Mouse (Mus musculus) adipocyte (in vitro differentiated cells): ENCODE measurements around the gene Thy1.

Experiments used
- DNase-seq: peaks from one replicate; pipeline ENCODE4 v3.0.0-alpha.2; 2016; ENCODE audit warnings: low spot score

Thy1 gene

DNA sequence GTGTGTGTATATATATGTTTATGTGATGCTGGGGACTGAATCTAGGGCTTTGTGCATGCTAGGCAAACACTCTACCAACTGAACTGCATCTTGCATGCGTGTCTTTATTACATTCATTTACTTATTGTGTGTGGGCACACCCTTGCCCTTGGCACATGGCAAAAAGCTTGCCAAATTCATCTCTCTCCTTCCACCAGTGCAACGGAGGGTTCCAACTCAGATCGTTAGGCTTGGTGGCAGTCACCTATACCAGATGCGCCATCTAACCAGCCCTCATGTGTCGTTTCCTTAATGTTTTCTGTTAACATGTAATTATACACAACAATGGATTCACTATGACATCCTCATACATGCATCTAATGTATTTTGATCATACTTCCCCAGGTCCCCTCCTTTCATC lies 39.1 kb downstream of the Thy1 start:
- no peak for DNase-seq

DNA sequence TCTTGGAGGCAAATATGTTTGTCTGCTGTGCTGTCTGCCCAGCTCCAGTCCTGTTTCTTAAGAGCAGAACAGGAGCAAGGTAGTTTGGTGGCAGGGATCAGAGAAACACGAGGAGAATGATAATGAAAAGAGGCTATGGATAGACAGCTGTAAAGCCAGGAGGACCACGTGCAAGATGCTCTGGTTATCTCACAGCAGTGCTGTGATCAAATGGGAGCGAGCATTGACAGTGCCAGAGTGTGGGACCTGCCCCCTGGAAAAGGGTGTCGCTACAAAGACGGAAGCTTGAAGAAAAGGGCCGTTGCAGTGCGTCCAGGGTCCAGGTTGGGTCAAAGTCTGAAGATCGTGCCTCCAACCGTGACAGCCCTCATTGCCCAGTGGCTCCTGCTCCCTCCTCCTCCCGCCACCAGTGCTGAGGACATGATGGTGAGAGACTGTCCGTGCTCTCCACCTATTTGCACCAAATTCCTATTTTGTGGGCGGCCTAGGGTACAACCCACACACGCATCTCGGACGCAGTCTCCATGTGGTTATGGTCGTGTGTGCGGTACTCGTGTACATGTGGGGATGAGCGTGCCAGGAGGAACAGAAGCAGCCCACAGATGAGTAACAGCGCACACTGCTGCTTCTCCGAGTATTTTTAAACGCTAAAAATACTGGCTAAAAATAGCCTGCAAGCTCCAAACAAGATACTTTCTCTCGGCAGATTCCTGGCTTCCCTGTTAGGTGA lies 40.4 kb downstream of the Thy1 start:
- no peak for DNase-seq

DNA sequence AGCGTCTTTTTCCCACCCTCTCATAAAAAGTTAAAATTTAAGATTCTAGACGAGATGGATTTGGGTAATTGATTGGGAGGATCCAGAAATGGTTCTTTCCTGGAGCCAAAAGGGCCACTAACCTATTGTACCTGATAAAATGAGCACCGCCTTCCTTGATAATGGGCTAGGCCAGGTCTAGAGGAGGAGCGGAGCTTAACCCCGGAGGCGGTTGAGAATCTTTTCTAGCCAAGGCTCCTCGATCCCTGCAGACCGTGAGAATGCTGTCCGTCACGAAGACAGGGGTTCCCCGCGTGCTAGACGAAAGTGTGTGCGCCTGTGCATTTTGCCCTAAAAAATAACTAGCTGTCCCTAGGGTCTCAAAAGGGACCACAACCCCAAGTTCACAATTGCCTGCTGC lies 41.1 kb downstream of the Thy1 start:
- no peak for DNase-seq

DNA sequence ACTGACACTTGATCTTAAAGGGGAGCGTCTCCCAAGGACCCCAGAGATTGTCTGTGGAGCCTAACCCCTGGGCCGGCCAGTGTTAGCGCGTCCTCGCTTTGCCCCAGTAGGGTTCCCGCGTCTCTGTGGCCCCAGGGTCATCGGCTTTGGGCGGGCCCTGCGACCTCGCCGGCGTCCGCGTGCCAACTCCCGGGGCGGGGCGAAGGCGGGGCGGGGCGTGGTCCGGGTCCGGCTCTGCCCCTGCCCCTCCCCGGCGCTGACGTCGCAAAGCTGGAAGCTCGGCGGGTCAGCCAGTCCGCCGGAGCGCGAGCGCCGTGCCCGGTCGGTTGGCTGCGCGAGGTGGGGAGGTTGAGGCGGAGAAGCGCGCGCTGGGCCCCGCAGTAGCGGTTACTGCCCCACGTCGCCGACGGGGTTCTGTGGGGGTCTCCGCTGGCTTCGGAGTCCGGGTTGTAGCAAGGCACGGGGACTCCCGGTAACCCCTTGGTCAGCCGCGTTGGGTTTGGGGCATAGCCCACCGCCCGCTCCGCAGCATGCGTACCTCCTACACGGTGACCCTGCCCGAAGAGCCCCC lies 41.6 kb downstream of the Thy1 start:
- DNase-seq, result no peak

DNA sequence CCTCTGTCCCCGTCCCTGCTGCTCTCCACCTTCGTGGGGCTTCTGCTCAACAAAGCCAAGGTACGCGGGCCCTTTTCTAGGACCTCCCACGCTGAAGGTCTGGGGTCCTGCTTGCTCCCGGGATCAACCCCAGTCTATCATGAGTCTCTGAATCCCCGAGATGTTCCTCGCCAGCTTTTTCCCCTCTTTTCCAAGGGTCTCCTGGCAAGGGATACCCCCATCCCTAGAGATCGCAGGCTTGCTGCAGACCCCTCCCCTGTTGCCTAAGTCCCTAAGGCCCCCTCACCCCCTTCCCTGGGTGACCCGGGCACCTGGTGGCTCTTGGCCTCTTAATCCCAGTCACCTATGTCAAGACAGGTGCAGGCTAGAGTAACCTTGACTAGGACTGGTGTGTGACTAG lies 42.1 kb downstream of the Thy1 start:
- no peak for DNase-seq

DNA sequence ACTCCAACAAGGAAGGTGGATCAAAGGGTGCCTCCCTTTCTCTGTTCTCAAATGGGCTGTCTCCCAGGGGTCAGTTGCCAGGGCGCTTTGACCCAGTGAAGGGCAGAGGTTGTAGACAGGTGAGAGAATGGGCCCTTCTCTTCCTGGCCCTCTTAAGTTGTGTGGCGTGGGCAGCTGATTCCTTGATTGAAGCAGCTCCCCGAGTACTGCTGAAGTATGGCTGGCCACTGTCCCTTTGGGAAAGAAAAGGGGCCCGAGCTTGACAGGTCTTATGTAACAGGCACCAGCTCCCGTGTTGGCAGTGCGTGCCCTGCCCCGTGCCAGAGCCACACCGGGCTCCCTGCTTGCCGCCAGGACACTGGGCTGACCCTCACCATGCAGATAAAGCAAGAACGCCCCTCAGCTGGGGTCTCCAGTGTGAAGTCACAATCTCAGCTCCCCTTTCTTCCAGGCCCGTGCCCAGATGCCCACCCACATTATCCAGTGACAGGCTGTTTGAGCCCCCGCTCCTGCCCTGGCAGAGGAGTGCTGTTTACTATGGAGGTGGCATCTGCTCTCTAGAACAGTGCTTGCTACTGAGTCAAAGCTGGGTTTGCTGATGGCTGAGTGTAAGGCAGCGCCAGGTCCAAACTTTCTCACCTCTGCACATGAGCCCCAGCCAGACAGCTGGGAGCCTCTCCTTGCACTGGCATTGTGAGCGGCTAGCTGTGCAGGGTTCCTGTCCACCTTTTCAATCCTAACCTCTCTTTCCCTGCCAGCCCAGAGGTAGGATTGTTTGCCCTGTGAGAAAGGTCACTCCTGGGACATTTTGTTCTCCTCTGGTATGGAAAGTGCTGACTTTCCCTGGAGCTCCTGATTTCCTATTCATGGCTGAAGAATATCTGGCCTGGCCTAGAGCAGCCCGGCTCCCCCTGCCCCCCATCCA lies 42.8 kb downstream of the Thy1 start:
- DNase-seq, result no peak

DNA sequence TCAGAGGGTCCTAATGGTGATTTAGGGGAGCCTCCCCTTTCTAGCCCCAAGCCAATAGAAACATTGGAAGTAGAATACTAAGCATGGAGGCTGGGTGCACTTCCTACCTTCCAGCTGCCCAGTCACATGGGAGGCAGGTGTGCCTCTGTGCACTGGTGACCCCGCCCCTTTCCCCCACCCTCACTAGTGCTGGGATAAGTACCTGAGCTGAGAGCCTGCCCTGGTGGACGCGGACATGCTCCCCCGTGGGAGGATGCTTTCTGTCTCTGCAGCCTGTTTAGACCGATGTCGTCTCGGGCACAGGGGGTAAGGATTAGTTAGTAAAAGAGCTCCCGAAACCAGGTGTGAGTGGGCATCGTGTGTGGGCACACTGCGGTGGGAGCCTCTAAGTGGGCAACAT lies 43.8 kb downstream of the Thy1 start:
- no peak for DNase-seq

DNA sequence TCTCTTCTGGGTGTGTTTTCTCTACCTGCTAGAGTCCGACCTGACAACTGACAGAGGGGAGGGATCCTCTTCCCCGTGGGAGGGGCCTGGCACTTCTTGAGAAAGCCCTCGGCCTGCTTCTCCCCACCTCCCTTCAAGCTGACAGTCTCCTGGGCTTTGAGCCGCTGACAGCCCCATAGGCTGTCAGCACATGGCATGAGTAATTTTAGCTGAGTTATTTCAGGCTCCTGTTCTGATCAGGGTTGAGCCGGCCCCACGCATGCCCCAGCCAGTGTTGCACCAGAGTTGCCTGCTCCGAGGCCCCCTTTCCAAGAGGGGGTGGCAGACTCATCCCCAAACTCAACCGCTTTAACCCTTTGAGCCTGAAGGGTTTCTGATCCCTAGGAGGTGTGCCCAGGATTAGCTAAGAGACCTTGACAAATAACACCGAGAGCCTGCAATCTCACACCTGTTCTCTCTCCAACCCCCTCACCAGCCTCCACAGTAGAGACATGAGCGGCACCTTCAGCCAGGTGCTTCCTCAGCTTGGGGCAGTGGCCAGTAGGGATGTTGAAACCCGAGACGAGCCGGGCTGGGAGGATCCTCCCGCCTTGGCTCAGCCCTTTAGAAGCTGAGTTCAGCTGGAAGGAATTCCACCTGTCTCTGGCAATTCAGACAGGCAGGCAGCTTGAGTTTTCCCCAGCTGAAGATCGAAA lies 44.7 kb downstream of the Thy1 start:
- peak; percentile 79 for DNase-seq

DNA sequence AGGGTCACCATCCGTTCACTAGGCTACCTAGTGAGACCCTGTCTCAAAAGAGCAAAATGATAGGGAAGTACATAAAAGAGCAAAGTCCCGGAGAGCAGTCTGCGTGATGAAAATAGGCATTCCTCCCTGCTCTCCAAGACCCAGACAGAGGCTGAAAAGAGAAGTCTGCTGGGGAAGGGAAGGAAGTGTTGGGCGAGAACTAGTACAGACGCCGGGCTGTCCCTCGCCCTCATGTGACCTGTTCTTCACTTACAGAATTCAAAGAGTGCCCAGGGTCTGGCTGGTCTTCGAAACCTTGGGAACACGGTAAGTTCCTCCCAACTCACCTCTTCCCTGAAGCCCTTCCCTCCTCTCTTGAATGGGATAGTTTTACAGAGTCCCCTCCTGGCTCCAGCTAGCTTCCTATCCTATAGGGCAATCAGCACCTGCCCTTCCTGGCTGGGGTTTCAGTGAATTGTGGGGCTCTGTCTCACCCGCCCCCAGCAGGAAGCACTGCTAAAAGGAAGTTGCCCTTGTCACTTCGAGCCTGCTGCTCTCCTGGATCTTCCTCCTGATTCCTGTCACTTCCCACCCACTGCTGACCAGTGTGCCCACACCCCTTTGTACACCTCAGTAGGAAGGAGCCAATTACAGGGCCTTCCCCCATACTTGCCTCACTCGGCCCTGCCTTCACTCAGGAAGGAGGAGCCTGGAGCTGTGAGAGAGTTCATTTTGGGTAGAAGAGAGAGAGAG lies 45.9 kb downstream of the Thy1 start:
- DNase-seq, result no peak

DNA sequence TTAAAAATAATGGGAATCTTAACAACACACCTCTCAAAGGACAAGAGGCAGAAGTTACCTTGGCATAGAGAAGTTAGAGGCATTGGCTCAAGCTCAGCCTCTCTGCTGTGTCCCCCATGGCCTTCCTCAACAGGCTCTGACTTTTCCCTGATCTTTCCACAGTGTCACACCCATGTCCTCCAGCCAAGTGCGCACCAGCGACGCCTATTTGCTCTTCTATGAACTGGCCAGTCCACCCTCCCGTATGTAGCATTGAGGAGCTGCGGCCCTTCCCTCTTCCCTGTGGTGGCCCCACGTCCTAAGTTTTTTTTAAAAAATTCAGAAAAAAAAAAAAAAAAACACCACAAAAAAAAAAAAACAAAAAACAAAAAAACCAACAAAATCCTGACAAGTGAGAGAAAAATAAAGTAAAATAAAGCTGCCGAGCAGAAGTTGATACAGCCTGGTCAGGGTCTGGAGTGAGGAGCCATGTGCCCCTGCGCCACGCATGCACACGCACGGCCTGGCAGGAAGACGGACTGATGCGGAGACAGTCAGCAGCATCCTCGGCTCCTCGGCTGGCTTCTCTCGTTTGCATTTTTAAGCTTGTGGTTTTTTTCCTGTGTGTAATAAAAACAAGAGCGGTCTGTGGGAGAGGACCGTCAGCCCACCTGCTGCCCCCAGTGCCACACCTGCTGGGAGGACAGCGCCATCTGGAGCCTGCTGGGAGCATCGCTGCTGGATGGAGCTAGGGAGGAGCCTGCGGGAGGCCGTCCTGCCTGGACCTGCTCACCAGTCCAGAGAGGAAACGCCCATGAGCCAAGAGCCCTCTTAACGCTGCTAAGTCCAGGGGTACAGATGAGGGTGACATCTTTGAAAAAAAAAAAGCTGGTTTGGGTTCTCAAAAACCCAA lies 50.7 kb downstream of the Thy1 start:
- DNase-seq, result no peak

DNA sequence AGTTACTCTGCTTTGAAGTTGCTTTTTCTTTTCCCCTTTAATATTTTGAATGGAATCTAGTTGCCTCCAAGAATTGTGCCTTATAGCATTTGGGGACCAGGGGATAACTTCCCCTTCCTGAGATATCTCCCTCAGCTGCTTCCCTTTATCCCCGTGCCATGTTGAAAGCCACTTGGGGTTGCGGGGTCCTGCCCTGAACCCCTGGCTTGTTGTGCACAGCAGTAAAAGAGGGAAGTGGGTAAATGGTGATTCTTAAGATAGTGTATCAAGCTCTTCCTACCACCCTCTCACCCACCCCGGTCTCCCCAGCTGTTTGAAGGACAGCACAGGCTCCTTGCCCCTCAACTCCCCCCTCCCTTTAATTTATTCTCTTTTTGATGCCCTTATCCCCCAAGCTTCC lies 51.6 kb downstream of the Thy1 start:
- no peak for DNase-seq

DNA sequence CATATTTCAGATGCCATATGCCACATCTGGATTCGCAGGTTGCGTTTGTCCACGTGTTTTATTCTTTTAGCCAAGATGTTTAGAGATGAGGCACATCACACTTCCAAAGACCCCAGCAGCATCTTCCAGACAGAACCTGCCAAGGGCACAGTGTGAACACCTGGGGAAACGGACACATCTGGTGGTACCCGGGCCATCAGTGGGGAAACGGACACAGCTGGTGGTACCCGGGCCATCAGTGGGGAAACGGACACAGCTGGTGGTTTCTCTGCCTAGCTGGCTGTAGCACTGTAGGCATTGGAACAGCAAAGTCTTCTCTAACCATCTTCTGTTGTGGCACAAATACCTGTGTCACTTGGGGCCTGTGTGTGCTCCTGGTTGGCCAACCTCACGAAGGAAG lies 52.6 kb downstream of the Thy1 start:
- no peak for DNase-seq

DNA sequence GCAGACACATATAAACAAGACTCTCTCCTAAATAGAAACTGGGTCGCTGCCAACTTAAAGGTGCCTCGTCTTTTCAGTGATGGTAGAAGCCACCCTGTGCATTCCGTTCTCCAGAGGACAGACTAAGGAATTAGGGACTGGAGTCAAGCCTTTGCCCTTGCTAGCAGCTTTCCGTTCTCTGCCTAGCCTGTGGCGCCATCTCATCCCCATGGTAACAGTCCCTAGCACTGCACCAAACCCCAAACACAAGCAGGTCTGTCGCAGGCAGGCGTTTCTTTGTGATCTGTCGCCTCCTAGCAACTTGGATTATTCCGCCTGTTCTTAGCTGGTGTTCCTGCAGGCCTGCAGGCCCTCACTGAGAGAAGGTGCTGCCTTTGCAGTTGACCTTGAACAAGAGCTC lies 53.4 kb downstream of the Thy1 start:
- no peak for DNase-seq
